Mouse (Mus musculus): ENCODE measurements at regions not wholly inside any gene's neighbourhood (a gene's known extent, or its start where the extent isn't known, plus 50 kb on each side); places are given as distances from the start of the nearest gene placed in this dataset.

DNA sequence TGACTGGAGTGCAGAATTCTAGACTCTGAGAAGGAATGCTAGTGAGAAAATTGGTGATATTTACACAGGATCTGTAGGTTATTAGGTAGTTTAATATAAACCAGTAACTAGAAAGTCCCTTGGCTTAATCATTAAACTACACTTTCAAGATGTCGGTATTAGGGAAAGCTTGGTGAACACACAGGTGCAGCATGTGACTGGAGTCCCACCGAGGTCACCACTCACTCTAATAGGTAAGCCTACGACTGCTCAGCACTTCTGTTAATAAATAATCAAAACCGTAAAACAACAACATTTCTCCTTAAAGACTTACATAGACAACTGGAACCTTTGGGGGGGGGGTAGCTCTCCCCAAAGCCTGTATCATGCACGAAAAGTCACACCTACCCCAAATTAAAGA is 125.1 kb downstream of the Polr2m start:
- no peak for DNase-seq (ENCODE audit: extremely low read depth, insufficient read length, low spot score)

GRCm38 (mm10) chr9:71358961-71359360 is 126.8 kb downstream of the Polr2m start:
- no peak for DNase-seq (ENCODE audit: extremely low read depth, insufficient read length, low spot score)

GRCm38 (mm10) chr9:71355721-71356120 is 130.0 kb downstream of the Polr2m start:
- DNase-seq (ENCODE audit: extremely low read depth, insufficient read length, low spot score), result no peak
